Mouse (Mus musculus): Measurements from ENCODE around the gene Enox1.

DNA sequence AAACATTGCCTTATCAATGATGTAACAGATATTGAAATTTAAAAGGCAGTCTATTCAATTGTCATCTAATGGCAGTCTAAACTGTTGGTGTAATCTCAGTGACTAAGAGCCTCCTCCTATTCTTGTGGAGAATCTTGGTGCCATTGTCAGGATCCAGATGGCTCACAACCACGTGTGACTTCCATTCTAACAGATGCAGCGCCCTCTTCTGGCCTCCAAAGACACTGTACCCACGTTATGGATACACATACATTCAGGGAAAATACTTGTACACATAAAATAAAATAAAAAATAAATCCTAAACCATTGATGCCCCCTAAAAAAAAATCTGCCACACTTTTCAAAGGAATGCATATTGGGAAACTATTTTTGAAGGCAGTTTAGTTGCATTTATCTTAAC, 216.6 kb downstream of the Enox1 start:
- TF ChIP-seq ZNF384 (IDR thresholded peaks at IDR 0.05; ENCODE audit: low read depth, low read length): no peak
- TF ChIP-seq MAFK (IDR thresholded peaks at IDR 0.05; ENCODE audit: insufficient read depth, low read depth, low read length): no peak
- no peak for TF ChIP-seq HCFC1 (IDR thresholded peaks at IDR 0.05; ENCODE audit: borderline replicate concordance, insufficient read depth, low read length)
